Mouse (Mus musculus) c-Kit-negative CD71-positive TER-119-positive erythroid progenitor cells, embryonic 14.5 days (primary cell): ENCODE data around the gene Gper1.

ENCODE experiments used
- DNase-seq: peaks from one replicate; pipeline ENCODE4 v3.0.0-alpha.2; 2013; ENCODE audit warnings: low read depth, low spot score

Gper1 gene

GRCm38 (mm10) chr5:139411117-139411516 is 11.8 kb upstream of the Gper1 start:
- DNase-seq = no peak

GRCm38 (mm10) chr5:139411665-139412314 is 11.2 kb upstream of the Gper1 start:
- no peak for DNase-seq

- no peak for DNase-seq
Measured at GRCm38 (mm10) chr5:139413545-139413944, 9.4 kb upstream of the Gper1 start.

GRCm38 (mm10) chr5:139415001-139415400 is 8.0 kb upstream of the Gper1 start:
- DNase-seq = no peak

- DNase-seq = no peak
Measured at GRCm38 (mm10) chr5:139416942-139417341, 6.0 kb upstream of the Gper1 start.

GRCm38 (mm10) chr5:139417480-139417879 is 5.5 kb upstream of the Gper1 start:
- no peak for DNase-seq

DNA sequence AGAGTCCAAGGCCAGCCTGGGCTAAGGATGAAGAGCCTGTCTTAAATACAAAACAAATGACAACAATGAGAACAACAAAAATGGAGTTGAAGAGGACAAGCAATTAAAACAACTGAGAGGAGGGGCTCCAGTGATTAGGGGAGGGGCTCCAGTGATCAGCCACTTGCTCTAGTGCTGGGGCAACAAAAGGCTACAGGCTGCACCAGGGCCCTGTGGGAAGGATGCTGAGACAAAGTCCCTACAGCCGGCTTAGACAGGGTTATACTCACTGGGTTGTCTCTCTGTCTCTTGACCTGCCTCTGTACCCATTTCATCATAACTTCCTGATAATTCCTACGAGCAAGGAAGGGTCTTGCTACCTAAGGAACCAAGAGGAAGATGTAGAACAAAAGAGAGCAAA is 4.8 kb upstream of the Gper1 start:
- no peak for DNase-seq

GRCm38 (mm10) chr5:139418633-139419032 is 4.3 kb upstream of the Gper1 start:
- DNase-seq = no peak

- DNase-seq = no peak
Measured at GRCm38 (mm10) chr5:139425198-139425597, 2.2 kb downstream of the Gper1 start.

DNA sequence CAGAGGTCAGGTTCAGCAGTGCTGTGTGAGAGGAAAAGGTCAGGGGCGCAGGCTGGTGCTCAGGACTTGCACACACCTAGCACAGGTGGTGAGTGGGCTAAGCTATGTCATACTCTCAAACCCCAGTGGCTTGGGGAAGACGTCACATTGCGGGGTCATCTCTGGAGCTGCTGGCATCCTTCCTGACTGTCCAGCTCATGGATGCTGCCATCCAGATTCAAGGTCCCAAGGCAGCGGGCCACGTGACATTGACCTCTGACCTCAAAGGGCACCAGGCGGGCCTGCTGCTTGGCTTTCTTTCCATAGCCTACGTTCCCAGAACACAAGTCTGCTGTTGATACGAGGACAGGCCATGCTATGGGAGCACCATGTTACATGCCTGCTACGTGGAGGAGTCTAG is 4.0 kb downstream of the Gper1 start:
- no peak for DNase-seq

DNA sequence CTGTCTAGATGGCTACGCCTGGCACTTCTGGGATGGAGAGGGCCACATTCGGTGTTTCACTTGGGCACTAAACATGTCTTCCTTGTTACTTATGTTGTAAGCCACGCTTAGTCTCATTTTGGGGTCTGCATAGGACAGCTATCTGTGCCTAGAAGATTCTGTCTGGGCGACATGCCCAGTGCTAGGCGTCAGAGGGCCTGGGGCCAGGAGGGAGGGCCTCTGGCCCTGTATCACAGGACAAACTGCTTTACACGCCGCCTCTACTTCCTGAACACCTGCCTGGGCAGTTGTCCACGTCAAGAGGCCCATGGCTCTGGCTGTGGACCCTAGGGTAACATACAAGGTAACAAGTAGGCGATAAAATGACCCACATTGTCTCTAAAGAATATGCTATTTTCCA is 5.0 kb downstream of the Gper1 start:
- no peak for DNase-seq

DNA sequence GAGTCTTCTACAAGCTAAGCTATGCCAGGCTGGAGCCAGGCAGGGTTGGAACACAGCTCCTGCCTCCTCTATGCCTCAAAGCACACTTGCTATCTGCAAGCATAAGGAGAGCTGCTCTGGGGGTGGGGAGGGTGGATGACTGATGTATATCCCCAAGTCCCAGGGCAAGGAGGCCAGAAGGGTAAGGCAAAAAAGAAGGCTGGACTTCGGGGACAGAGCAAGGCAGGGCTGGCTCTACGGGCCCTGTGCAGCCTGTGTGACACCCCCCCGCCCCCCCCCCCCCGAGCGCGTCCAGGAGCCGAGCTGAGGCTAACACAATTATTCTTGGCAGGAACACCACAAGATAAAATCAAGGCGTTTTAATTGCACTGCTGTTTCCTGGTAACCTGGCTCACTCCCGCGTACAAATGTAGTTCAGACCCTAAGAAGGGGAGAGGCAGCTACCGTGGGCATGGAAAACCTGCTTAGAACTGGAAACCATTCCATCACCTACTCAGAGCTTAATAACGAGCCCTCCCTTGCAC is 6.9 kb downstream of the Gper1 start:
- no peak for DNase-seq

GRCm38 (mm10) chr5:139432333-139432732 is 9.4 kb downstream of the Gper1 start:
- DNase-seq = no peak

- DNase-seq = no peak
Measured at GRCm38 (mm10) chr5:139432747-139433508, 10.0 kb downstream of the Gper1 start.

- DNase-seq = no peak
Measured at GRCm38 (mm10) chr5:139433842-139434568, 11.1 kb downstream of the Gper1 start.

DNA sequence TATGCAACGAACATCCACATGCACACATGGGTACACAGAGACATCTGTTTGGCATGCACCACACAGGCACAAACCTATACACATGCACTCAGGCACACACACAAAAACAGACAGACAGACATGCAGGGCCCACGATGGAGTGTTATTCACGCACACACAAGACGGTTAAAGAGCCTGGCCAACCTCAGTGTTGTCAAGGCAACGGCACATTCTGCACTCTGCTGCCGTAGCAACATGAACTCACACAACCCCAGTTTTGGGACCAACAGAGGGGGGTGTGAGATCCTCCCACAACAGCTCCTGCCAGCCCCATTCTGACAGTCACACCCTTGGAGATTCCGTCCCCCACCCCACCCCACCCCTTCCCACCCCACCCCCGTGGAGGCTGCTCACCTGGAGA is 12.0 kb downstream of the Gper1 start:
- no peak for DNase-seq

DNA sequence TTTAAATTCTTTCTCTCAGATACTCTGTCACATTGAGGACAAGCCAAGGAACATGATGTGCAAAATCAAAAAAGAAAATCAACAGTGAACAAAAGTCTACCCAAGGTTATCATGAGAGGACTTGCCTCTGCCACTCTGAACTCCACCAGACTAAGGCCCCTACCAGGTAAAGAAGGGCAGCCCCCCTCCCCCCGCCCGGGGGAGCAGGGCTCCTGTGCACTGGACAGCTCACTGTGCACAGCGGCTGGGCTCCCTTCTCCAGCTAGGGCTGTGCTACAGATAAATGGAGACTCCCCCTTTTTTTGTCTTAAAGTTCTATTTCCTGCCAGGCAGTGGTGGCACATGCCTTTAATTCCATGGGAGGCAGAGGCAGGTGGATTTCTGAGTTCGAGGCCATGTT is 14.8 kb downstream of the Gper1 start:
- DNase-seq = no peak

GRCm38 (mm10) chr5:139438440-139438839 is 15.5 kb downstream of the Gper1 start:
- no peak for DNase-seq

DNA sequence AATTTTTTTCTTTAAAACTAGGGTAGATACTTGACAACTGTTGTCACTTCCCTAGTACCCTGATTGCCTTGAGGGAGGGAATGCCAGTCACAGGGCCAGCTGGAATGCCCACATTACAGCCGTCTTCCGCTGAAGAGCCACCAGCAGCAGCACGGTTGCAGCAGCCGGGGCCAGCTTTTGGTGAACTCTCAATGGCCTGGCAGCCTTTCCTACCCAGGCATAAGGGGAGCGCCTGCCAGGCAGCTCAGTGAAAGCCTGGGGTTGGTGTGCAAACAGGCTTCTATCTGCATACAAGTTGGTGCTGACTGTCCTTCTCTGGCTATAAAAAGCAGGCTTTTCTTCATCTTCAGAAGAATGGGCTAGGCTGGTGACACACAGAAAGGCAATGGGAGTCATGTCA is 17.5 kb downstream of the Gper1 start:
- no peak for DNase-seq

GRCm38 (mm10) chr5:139440926-139441725 is 18.2 kb downstream of the Gper1 start:
- DNase-seq = no peak

DNA sequence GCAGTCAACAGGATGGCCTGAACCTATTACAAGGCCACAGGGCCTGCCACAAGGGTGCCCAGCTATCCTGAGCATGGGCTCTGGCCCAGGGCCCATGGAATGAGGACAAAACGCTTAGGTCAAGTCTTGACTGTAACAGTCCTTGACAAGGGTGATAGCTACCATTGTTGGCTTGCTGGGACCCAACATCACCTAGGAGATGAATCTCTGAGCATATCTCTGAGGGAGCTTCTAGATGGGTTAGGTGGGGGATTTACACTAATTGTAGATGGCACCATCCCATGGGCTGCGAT is 18.7 kb downstream of the Gper1 start:
- DNase-seq = no peak

DNA sequence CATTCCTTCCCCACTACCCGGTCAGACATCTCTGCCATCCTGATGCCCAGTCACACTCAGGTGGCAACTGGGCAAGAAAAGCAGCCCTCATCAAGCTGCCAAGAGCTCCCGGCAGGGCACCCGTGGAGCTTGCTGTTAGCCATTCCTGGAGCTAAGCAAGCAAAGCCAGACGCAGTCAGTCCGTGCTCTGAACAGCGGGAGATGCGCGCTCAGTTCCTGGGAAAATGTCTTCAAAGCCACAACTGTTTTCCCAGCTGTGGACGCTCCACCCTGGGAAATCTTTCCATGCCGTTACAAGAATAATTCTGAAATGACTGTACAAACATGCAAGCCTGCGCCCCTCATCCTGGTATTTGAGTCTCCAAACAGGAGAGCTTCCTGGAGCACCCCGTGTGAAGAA is 19.5 kb downstream of the Gper1 start:
- DNase-seq = no peak
